Comparison of ENCODE assay signal across 11 mouse cellular contexts in genomic region chr7:71379826-71380825, GRCm38 (mm10). TPM values are rescaled to one million over a fixed set of nuclear protein-coding genes. Genes with fewer than 3 reads are reported as not detected.
A peak's percentile ranks its signal among the peaks of the same experiment; 100 is the strongest.
DNase-seq lines count a peak whose midpoint lies in the region; ATAC-seq lines count a peak whose summit lies in the region.
"Had no signal": no experiment of that assay in that cellular context is flagged by ENCODE, and none has a peak within 500 bp of the region (broad histone marks: within the 10 kb centered on the region; RNA-seq: fewer than 3 reads in every experiment).

No protein-coding gene starts in this region.

- DNase-seq in heart, postnatal 10 days: no peak
- DNase-seq in midbrain, embryonic 10.5 days (ENCODE audit: low spot score): peak; percentile 73
- peak; percentile 45 for DNase-seq in retina, postnatal 1 day
- DNase-seq in right cerebral cortex, adult 2 months (ENCODE audit: low spot score in 2 of 2): no peak
- no peak for DNase-seq in adrenal gland, postnatal 36 days

- H3K9me3 ChIP-seq in heart, embryonic 13.5 days: no peaks in the 10 kb centered on the region
- no peaks in the 10 kb centered on the region for H3K9me3 ChIP-seq in midbrain, embryonic 10.5 days (replicated peaks)
- no peaks in the 10 kb centered on the region for H3K9me3 ChIP-seq in midbrain, embryonic 16.5 days (replicated peaks; ENCODE audit: control insufficient read depth, low read length, poor library complexity, severe bottlenecking)
- H3K9me3 ChIP-seq in forebrain, embryonic 13.5 days (replicated peaks): no peaks in the 10 kb centered on the region

- intact Hi-C loops in heart, postnatal 10 days (cut with DNase I): loop anchor here (5.0 kb wide), 2 partner anchors 288 to 487 kb away; no protein-coding TSS in a partner anchor

- H3K4me3 ChIP-seq in heart, embryonic 13.5 days: no peak overlapping the region
- peak overlapping the region; percentile 23; the same call in 1 of the 2 replicates for H3K4me3 ChIP-seq in midbrain, embryonic 10.5 days
- no peak overlapping the region for H3K4me3 ChIP-seq in midbrain, embryonic 16.5 days (ENCODE audit: low read depth, low read length)
- no peak overlapping the region for H3K4me3 ChIP-seq in forebrain, embryonic 13.5 days

- 14% methylated on average over 18 of the region's 18 CpGs for WGBS in heart, embryonic 13.5 days
- WGBS in midbrain, embryonic 10.5 days: 7% methylated on average over 18 of the region's 18 CpGs
- WGBS in midbrain, embryonic 16.5 days: 14% methylated on average over 18 of the region's 18 CpGs
- 8% methylated on average over 18 of the region's 18 CpGs for WGBS in forebrain, embryonic 13.5 days

- no peaks in the 10 kb centered on the region for H3K36me3 ChIP-seq in heart, embryonic 13.5 days
- no peaks in the 10 kb centered on the region for H3K36me3 ChIP-seq in midbrain, embryonic 10.5 days
- no peaks in the 10 kb centered on the region for H3K36me3 ChIP-seq in midbrain, embryonic 16.5 days (ENCODE audit: control insufficient read depth, insufficient read depth, low read length)
- H3K36me3 ChIP-seq in forebrain, embryonic 13.5 days (ENCODE audit: poor library complexity, severe bottlenecking): no peaks in the 10 kb centered on the region

- peak overlapping the region; percentile 50; the same call in 1 of the 2 replicates for H3K9ac ChIP-seq in heart, embryonic 13.5 days
- H3K9ac ChIP-seq in midbrain, embryonic 16.5 days (ENCODE audit: low read depth, low read length): no peak overlapping the region
- H3K9ac ChIP-seq in forebrain, embryonic 13.5 days: no peak overlapping the region

- H3K27ac ChIP-seq in heart, embryonic 13.5 days (replicated peaks): peak overlapping the region; percentile 53
- H3K27ac ChIP-seq in midbrain, embryonic 10.5 days (replicated peaks): peak overlapping the region; percentile 89
- H3K27ac ChIP-seq in midbrain, embryonic 16.5 days (ENCODE audit: low read length): no peak overlapping the region
- H3K27ac ChIP-seq in forebrain, embryonic 13.5 days: peak overlapping the region; percentile 7; the same call in 1 of the 2 replicates

- no peak for ATAC-seq in heart, embryonic 13.5 days (ENCODE audit: extremely low read depth, insufficient number of reproducible peaks, low FRiP score, low TSS enrichment)
- no peak for ATAC-seq in midbrain, embryonic 16.5 days
- no peak for ATAC-seq in forebrain, embryonic 13.5 days

- H3K27me3 ChIP-seq in heart, embryonic 13.5 days (replicated peaks): no peaks in the 10 kb centered on the region
- peaks cover 68% of the 10 kb centered on the region for H3K27me3 ChIP-seq in midbrain, embryonic 10.5 days (ENCODE audit: low read depth, poor library complexity, severe bottlenecking)
- H3K27me3 ChIP-seq in midbrain, embryonic 16.5 days (ENCODE audit: control insufficient read depth, insufficient read depth, low read depth, low read length): peaks cover 5% of the 10 kb centered on the region
- peaks cover 57% of the 10 kb centered on the region for H3K27me3 ChIP-seq in forebrain, embryonic 13.5 days

- peak overlapping the region; percentile 51 for H3K4me2 ChIP-seq in heart, embryonic 13.5 days
- H3K4me2 ChIP-seq in midbrain, embryonic 16.5 days (ENCODE audit: low read length): no peak overlapping the region
- peak overlapping the region; percentile 16; the same call in 1 of the 2 replicates for H3K4me2 ChIP-seq in forebrain, embryonic 13.5 days

- peaks cover 70% of the 10 kb centered on the region for H3K4me1 ChIP-seq in heart, embryonic 13.5 days
- H3K4me1 ChIP-seq in midbrain, embryonic 10.5 days: peaks cover 73% of the 10 kb centered on the region
- H3K4me1 ChIP-seq in midbrain, embryonic 16.5 days (ENCODE audit: control insufficient read depth, insufficient read depth, low read length): peaks cover 2% of the 10 kb centered on the region; the same call in 1 of the 2 replicates
- H3K4me1 ChIP-seq in forebrain, embryonic 13.5 days: peaks cover 38% of the 10 kb centered on the region

RNA-seq across cellular contexts. Expression of gene Gm10295, which starts 28.8 kb away (rescaled TPM):
- not detected in 2 replicates for polyA plus RNA-seq in heart, embryonic 13.5 days (2015; fragmentation: Nextera tagmentation; extraction: Ambion mirVana)
- total RNA-seq in heart, postnatal 10 days (2021): not detected
- not detected in 2 replicates for polyA plus RNA-seq in midbrain, embryonic 10.5 days (2016; fragmentation: Nextera tagmentation; extraction: Ambion mirVana)
- not detected in 2 replicates for polyA plus RNA-seq in midbrain, embryonic 16.5 days (2015; fragmentation: Nextera tagmentation; extraction: Ambion mirVana)
- polyA plus RNA-seq in forebrain, embryonic 13.5 days (2015; fragmentation: Nextera tagmentation; extraction: Ambion mirVana): not detected in 2 replicates
- total RNA-seq in adrenal gland, postnatal 36 days (2021): not detected
- total RNA-seq: layer of hippocampus, postnatal 10 days; liver, adult 2 months had no signal
- polyA plus RNA-seq: liver, adult 2 months; neural tube, embryonic 11.5 days had no signal

Comparison
In these comparisons a context has a peak if more than half of its experiments do, and no peak if none do; other contexts are left out.
1. DNase-seq: peak in midbrain, embryonic 10.5 days (single experiment) and retina, postnatal 1 day (single experiment); none in heart, postnatal 10 days (0 of 2), right cerebral cortex, adult 2 months (0 of 2) and adrenal gland, postnatal 36 days (0 of 2).